Mouse (Mus musculus): Measurements from ENCODE around the gene Ifitm2. TPM values are rescaled to one million over a fixed set of nuclear protein-coding genes. Genes with fewer than 3 reads are reported as not detected.

Ifitm2 gene
- polyA plus RNA-seq, 1 experiment from 2014 or later: 1,048 TPM

- ATAC-seq (ENCODE audit: low FRiP score, low TSS enrichment) (no peak), DNase-seq (ENCODE audit: low spot score) (no peak)
- Histone ChIP-seq H3K27me3 (ENCODE audit: control insufficient read depth, insufficient read depth, low read length) (no peaks in the 10 kb centered on the region), H3K9me3 (ENCODE audit: control insufficient read depth, low read length) (no peaks in the 10 kb centered on the region), H3K27ac (replicated peaks) (no peak overlapping the region), H3K36me3 (ENCODE audit: control insufficient read depth, insufficient read depth, low read length) (no peaks in the 10 kb centered on the region), H3K4me3 (ENCODE audit: low read depth, low read length) (no peak overlapping the region), H3K4me1 (replicated peaks; ENCODE audit: control insufficient read depth, insufficient read depth) (no peaks in the 10 kb centered on the region), H3K4me2 (replicated peaks; ENCODE audit: low read depth) (no peak overlapping the region), H3K9ac (ENCODE audit: low read length) (no peak overlapping the region)
- WGBS: 83% methylated on average over 5 of the region's 5 CpGs
- TF ChIP-seq EP300 (optimal IDR thresholded peaks at IDR 0.05) (no peak), CTCF (IDR thresholded peaks at IDR 0.05; ENCODE audit: low read depth) (no peak)
Observed at GRCm38 (mm10) chr7:140960026-140960425, 4.2 kb upstream of the Ifitm2 start.

DNA sequence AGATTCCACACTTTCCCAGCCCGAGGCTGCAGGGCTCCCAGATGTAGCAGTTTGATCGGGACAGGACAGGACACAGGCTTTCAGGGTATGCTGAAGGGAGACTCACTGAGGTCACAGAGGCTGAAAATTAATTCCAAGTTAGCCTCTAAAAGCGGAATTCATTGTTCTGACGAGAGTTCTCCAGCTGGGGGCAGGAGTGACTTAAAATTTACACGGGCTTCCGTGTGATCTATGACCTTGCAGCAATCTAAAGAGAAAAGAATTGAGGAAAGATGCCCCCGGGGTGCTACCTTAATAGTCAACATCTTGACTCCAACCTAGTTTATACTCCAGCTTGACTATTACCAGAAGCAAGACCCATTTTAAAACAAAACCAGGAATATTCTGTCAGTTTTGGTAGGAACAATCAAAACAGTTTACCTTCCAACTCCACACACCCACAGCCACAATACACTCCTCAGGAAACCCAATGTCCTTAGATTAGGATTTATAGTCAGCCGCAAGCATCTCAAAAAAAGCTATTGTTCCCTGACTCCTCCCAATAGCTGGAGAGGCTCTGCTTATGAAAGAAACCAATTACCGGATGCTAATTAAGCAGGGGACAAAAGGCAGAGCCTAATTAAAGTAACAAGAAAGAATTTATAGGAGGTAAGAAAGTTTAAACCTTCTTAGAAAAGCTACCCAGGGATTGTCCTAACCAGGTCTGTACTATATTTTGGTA is 3.6 kb upstream of the Ifitm2 start:
- ATAC-seq (ENCODE audit: low FRiP score, low TSS enrichment): no peak
- Histone ChIP-seq H3K9me3 (ENCODE audit: control insufficient read depth, low read length) (no peaks in the 10 kb centered on the region), H3K36me3 (ENCODE audit: control insufficient read depth, insufficient read depth, low read length) (no peaks in the 10 kb centered on the region), H3K27ac (replicated peaks) (no peak overlapping the region), H3K4me2 (replicated peaks; ENCODE audit: low read depth) (no peak overlapping the region), H3K27me3 (ENCODE audit: control insufficient read depth, insufficient read depth, low read length) (no peaks in the 10 kb centered on the region), H3K4me3 (ENCODE audit: low read depth, low read length) (no peak overlapping the region), H3K4me1 (replicated peaks; ENCODE audit: control insufficient read depth, insufficient read depth) (no peaks in the 10 kb centered on the region), H3K9ac (ENCODE audit: low read length) (no peak overlapping the region)
- WGBS: 13% methylated on average over 9 of the region's 9 CpGs
- DNase-seq (ENCODE audit: low spot score): peak; percentile 61
- peak; percentile 74 for TF ChIP-seq CTCF (IDR thresholded peaks at IDR 0.05; ENCODE audit: low read depth)
- TF ChIP-seq EP300 (optimal IDR thresholded peaks at IDR 0.05): no peak

GRCm38 (mm10) chr7:140956556-140956869 is 726 bp upstream of the Ifitm2 start:
- ATAC-seq (ENCODE audit: low FRiP score, low TSS enrichment) (0 out of 2 replicates have a peak, but pooled peaks have one; percentile 3), DNase-seq (ENCODE audit: low spot score) (no peak)
- H3K9ac ChIP-seq (ENCODE audit: low read length): no peak overlapping the region
- no peaks in the 10 kb centered on the region for H3K27me3 ChIP-seq (ENCODE audit: control insufficient read depth, insufficient read depth, low read length)
- H3K9me3 ChIP-seq (ENCODE audit: control insufficient read depth, low read length): no peaks in the 10 kb centered on the region
- TF ChIP-seq EP300 (optimal IDR thresholded peaks at IDR 0.05): no peak
- no peak for TF ChIP-seq CTCF (IDR thresholded peaks at IDR 0.05; ENCODE audit: low read depth)
- H3K36me3 ChIP-seq (ENCODE audit: control insufficient read depth, insufficient read depth, low read length): no peaks in the 10 kb centered on the region
- peaks cover under 1% of the 10 kb centered on the region; the same call in 1 of the 2 replicates for H3K4me1 ChIP-seq (replicated peaks; ENCODE audit: control insufficient read depth, insufficient read depth)
- 25% methylated on average over 6 of the region's 6 CpGs for WGBS
- H3K4me3 ChIP-seq (ENCODE audit: low read depth, low read length): no peak overlapping the region
- peak overlapping the region; percentile 61 for H3K4me2 ChIP-seq (replicated peaks; ENCODE audit: low read depth)
- H3K27ac ChIP-seq (replicated peaks): peak overlapping the region; percentile 93

DNA sequence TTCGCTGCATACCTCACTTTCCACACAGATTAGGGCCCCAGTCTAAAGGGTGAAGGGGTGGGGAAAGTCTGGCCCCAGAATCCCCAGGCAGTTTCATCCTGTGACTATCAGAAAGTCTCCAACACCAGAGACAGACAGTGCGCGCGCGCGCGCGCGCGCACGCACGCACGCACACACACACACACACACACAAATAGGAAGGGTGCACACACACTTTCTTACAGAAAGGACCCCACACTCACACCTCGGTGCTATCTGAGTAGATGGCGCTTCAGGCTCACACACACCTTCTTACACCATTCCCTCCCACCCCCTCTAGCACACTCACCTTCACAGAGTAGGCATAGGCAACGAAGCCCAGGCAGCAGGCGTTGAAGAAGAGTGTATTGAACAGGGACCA is 445 bp downstream of the Ifitm2 start:
- Histone ChIP-seq H3K4me3 (ENCODE audit: low read depth, low read length) (peak overlapping the region; percentile 54), H3K36me3 (ENCODE audit: control insufficient read depth, insufficient read depth, low read length) (0 out of 2 replicates have a peak, but pooled peaks cover 2% of the 10 kb centered on the region), H3K9ac (ENCODE audit: low read length) (peak overlapping the region; percentile 71), H3K9me3 (ENCODE audit: control insufficient read depth, low read length) (no peaks in the 10 kb centered on the region), H3K27ac (replicated peaks) (peak overlapping the region; percentile 93), H3K4me2 (replicated peaks; ENCODE audit: low read depth) (peak overlapping the region; percentile 61), H3K27me3 (ENCODE audit: control insufficient read depth, insufficient read depth, low read length) (no peaks in the 10 kb centered on the region), H3K4me1 (replicated peaks; ENCODE audit: control insufficient read depth, insufficient read depth) (peaks cover 4% of the 10 kb centered on the region; the same call in 1 of the 2 replicates)
- DNase-seq (ENCODE audit: low spot score) (peak; percentile 50), ATAC-seq (ENCODE audit: low FRiP score, low TSS enrichment) (peak; percentile 34; the same call in 1 of the 2 replicates)
- no peak for TF ChIP-seq CTCF (IDR thresholded peaks at IDR 0.05; ENCODE audit: low read depth)
- no peak for TF ChIP-seq EP300 (optimal IDR thresholded peaks at IDR 0.05)
- 13% methylated on average over 17 of the region's 17 CpGs for WGBS

GRCm38 (mm10) chr7:140954733-140955071 is 1.1 kb downstream of the Ifitm2 start:
- peaks cover 4% of the 10 kb centered on the region; the same call in 1 of the 2 replicates for H3K4me1 ChIP-seq (replicated peaks; ENCODE audit: control insufficient read depth, insufficient read depth)
- TF ChIP-seq CTCF (IDR thresholded peaks at IDR 0.05; ENCODE audit: low read depth) (no peak), EP300 (optimal IDR thresholded peaks at IDR 0.05) (no peak)
- peak overlapping the region; percentile 93 for H3K27ac ChIP-seq (replicated peaks)
- peaks cover 4% of the 10 kb centered on the region; the same call in 1 of the 2 replicates for H3K36me3 ChIP-seq (ENCODE audit: control insufficient read depth, insufficient read depth, low read length)
- peak overlapping the region; percentile 63 for H3K9ac ChIP-seq (ENCODE audit: low read length)
- H3K4me3 ChIP-seq (ENCODE audit: low read depth, low read length): peak overlapping the region; percentile 54
- H3K27me3 ChIP-seq (ENCODE audit: control insufficient read depth, insufficient read depth, low read length): no peaks in the 10 kb centered on the region
- no peaks in the 10 kb centered on the region for H3K9me3 ChIP-seq (ENCODE audit: control insufficient read depth, low read length)
- WGBS: 2% methylated on average over 9 of the region's 9 CpGs
- DNase-seq (ENCODE audit: low spot score): peak; percentile 67
- no peak for ATAC-seq (ENCODE audit: low FRiP score, low TSS enrichment)
- H3K4me2 ChIP-seq (replicated peaks; ENCODE audit: low read depth): peak overlapping the region; percentile 61
